Mouse (Mus musculus): Measurements from ENCODE around the gene Cbx7. TPM values are rescaled to one million over a fixed set of nuclear protein-coding genes. Genes with fewer than 3 reads are reported as not detected.

Gene Cbx7
- total RNA-seq, 2 experiments from 2014 or later: 12.8 to 15.1 TPM

Small RNA genes lying within 50 kb of the gene (microRNA-seq; reads per million reads assigned to microRNA genes)
- 0.57 to 1.1 reads per million in 2 experiments for gene Mir7213

Other genes with a start within 250 kb of the Cbx7 start
- gene Sun2, start 228.6 kb downstream of the Cbx7 start, total RNA-seq (2021): 10 to 100 TPM; 18.5 to 23.3 TPM
- gene Dnal4, start 193.3 kb downstream of the Cbx7 start, total RNA-seq (2021): 10 to 100 TPM; 41.1 TPM
- gene Nptxr, start 166.4 kb downstream of the Cbx7 start, total RNA-seq (2021): 100 to 1,000 TPM; 878 to 953 TPM
- 10 to 100 TPM; 21.9 to 36.2 TPM for gene Npcd, start 136.9 kb downstream of the Cbx7 start, total RNA-seq (2021)
- 100 to 1,000 TPM; 389 to 413 TPM for gene Cbx6, start 136.4 kb downstream of the Cbx7 start, total RNA-seq (2021)
- gene Apobec3, start 79.5 kb downstream of the Cbx7 start, total RNA-seq (2021): 1 to 10 TPM; 6.1 to 6.4 TPM
- gene Pdgfb, start 43.9 kb upstream of the Cbx7 start, total RNA-seq (2021): 10 to 100 TPM; 45.4 to 48.1 TPM
- gene Syngr1, start 120.2 kb upstream of the Cbx7 start, total RNA-seq (2021): 100 to 1,000 TPM; 462 to 472 TPM
- gene Rpl3, start 120.7 kb upstream of the Cbx7 start, total RNA-seq (2021): 100 to 1,000 TPM; 460 to 491 TPM
- gene Tab1, start 162.0 kb upstream of the Cbx7 start, total RNA-seq (2021): 10 to 100 TPM; 29.7 to 31.4 TPM
- gene Mgat3, start 202.6 kb upstream of the Cbx7 start, total RNA-seq (2021): 100 to 1,000 TPM; 103 to 106 TPM